Mouse (Mus musculus) left cerebral cortex, postnatal 14 days (tissue): ENCODE results near the gene Dthd1. TPM values are rescaled to one million over a fixed set of nuclear protein-coding genes. Genes with fewer than 3 reads are reported as not detected.
A peak's percentile ranks its signal among the peaks of the same experiment; 100 is the strongest.

Experiments
- DNase-seq, 2 experiments: peaks; one replicate each; pipeline ENCODE4 v3.0.0; 2021 to 2022; ENCODE audit warnings: low spot score in 2 of 2, mixed read lengths in 1 of 2
- intact Hi-C: fragments of 180-260 bp; cut with DNase I; formaldehyde crosslinking; loops from one replicate; pipeline ENCODE4 v1.15.1; 2025
- total RNA-seq, 2 experiments: library from RNA; stranded (reverse); gene quantifications; 2 replicates each; pipeline ENCODE4 v1.2.3; 2021

Gene Dthd1
- total RNA-seq, 2 experiments from 2014 or later, result not detected

- DNase-seq, result no peak
- intact Hi-C loops, result no loop called here
Measured at GRCm38 (mm10) chr5:62854361-62854844, 40.8 kb downstream of the Dthd1 start.

GRCm38 (mm10) chr5:62857502-62857901 lies 43.9 kb downstream of the Dthd1 start:
- intact Hi-C loops, result no loop called here
- no peak for DNase-seq

- intact Hi-C loops, result no loop called here
- no peak for DNase-seq
Measured at GRCm38 (mm10) chr5:62858282-62858681, 44.7 kb downstream of the Dthd1 start.

- DNase-seq, result peak in 1 of 2 experiments; percentile 50
Measured at GRCm38 (mm10) chr5:62864348-62864747, 50.7 kb downstream of the Dthd1 start.

GRCm38 (mm10) chr5:62867003-62867402 lies 53.4 kb downstream of the Dthd1 start:
- intact Hi-C loops, result no loop called here
- DNase-seq, result no peak

More at GRCm38 (mm10) chr5:62864348-62864747, 50.7 kb downstream of the Dthd1 start:
- intact Hi-C loops, result no loop called here

GRCm38 (mm10) chr5:62879530-62879929 lies 65.9 kb downstream of the Dthd1 start:
- DNase-seq, result no peak
- intact Hi-C loops, result no loop called here

GRCm38 (mm10) chr5:62895326-62895725 lies 81.7 kb downstream of the Dthd1 start:
- intact Hi-C loops, result loop anchor here (2.0 kb wide), 1 partner anchor 991 kb away; no protein-coding TSS in a partner anchor
- DNase-seq, result peak; percentile 64 to 79

GRCm38 (mm10) chr5:62906954-62907353 lies 93.3 kb downstream of the Dthd1 start:
- intact Hi-C loops, result loop anchor here (5.0 kb wide), 1 partner anchor 740 kb away; the partner anchor contains the start of gene Nwd2
- peak in 1 of 2 experiments; percentile 17 for DNase-seq

GRCm38 (mm10) chr5:62909074-62909473 lies 95.5 kb downstream of the Dthd1 start:
- intact Hi-C loops, result loop anchor here (5.0 kb wide), 1 partner anchor 738 kb away; the partner anchor contains the start of gene Nwd2
- DNase-seq, result no peak

- intact Hi-C loops, result no loop called here
- DNase-seq, result no peak
Measured at GRCm38 (mm10) chr5:62924616-62925015, 111.0 kb downstream of the Dthd1 start.

Other genes with a start within 250 kb of the Dthd1 start
- gene Arap2, start 47.7 kb upstream of the Dthd1 start, total RNA-seq, result 10 to 100 TPM; 50.6 to 51.8 TPM